Mouse (Mus musculus) intestine, embryonic 15.5 days (tissue): ENCODE data around the gene Usmg5. TPM values are rescaled to one million over a fixed set of nuclear protein-coding genes. Genes with fewer than 3 reads are reported as not detected.
A peak's percentile ranks its signal among the peaks of the same experiment; 100 is the strongest.

Experiments
- ATAC-seq: fragments of 200-750 bp; cut with Nextera tagmentation; 2 replicates; pipeline ENCODE4 v1.8.0; 2017; ENCODE audit warnings: moderate TSS enrichment, moderate library complexity
- H3K27ac ChIP-seq: fragments of 300-500 bp; sonication (generic); 2 replicates; pipeline ENCODE4 v1.5.1; 2015; ENCODE audit warnings: mild to moderate bottlenecking, inconsistent platforms
- H3K27me3 ChIP-seq: fragments of 300-500 bp; sonication (generic); replicated peaks from 2 replicates; pipeline ENCODE4 v1.6.1; 2015; ENCODE audit warnings: inconsistent platforms
- H3K36me3 ChIP-seq: fragments of 300-500 bp; sonication (generic); 2 replicates; pipeline ENCODE4 v1.6.1; 2015; ENCODE audit warnings: inconsistent platforms
- H3K4me1 ChIP-seq: fragments of 300-500 bp; sonication (generic); replicated peaks from 2 replicates; pipeline ENCODE4 v1.6.1; 2015; ENCODE audit warnings: inconsistent platforms
- H3K4me2 ChIP-seq: fragments of 300-500 bp; sonication (generic); replicated peaks from 2 replicates; pipeline ENCODE4 v1.6.1; 2015; ENCODE audit warnings: mild to moderate bottlenecking, inconsistent platforms
- H3K4me3 ChIP-seq: fragments of 300-500 bp; sonication (generic); replicated peaks from 2 replicates; pipeline ENCODE4 v1.5.1; 2015; ENCODE audit warnings: inconsistent platforms
- H3K9ac ChIP-seq: fragments of 300-500 bp; sonication (generic); 2 replicates; pipeline ENCODE4 v1.6.1; 2015; ENCODE audit warnings: inconsistent platforms
- H3K9me3 ChIP-seq: fragments of 300-500 bp; sonication (generic); 2 replicates; pipeline ENCODE4 v1.6.1; 2016; ENCODE audit warnings: inconsistent platforms
- WGBS: fragments of 180-500 bp; shearing (Covaris S2); methylation state at CpG from one replicate; pipeline ENCODE4 v1.1.7; 2015; 5-methylcytosine and 5-hydroxymethylcytosine counted together
- polyA plus RNA-seq: library from polyadenylated mRNA; unstranded; fragments of >200 nt; fragmentation: Nextera tagmentation; extraction: Ambion mirVana; gene quantifications from 2 replicates; pipeline ENCODE4 v1.2.1, GENCODE M21; 2015

Gene Usmg5
- polyA plus RNA-seq, 1 experiment from 2014 or later: 1,736 TPM

GRCm38 (mm10) chr19:47050271-47051032 is 40.0 kb downstream of the Usmg5 start, which contains the start of gene Pcgf6:
Gene Pcgf6 (minus strand): TSS chr19:47050906.
- Histone ChIP-seq H3K4me2 (peak within 1 kb of the TSS; percentile 65), H3K9ac (peak within 1 kb of the TSS; percentile 82), H3K4me1 (peaks cover 9% of the 10 kb centered on the region), H3K9me3 (no peaks in the 10 kb centered on the region), H3K4me3 (peak within 1 kb of the TSS; percentile 84), H3K27ac (peak within 1 kb of the TSS; percentile 91), H3K36me3 (no peaks in the 10 kb centered on the region), H3K27me3 (no peaks in the 10 kb centered on the region)
- under 1% methylated on average over 75 of the region's 75 CpGs for WGBS
- peak; percentile 91 for ATAC-seq

GRCm38 (mm10) chr19:47049840-47050239 is 40.6 kb downstream of the Usmg5 start:
- no peaks in the 10 kb centered on the region for H3K9me3 ChIP-seq
- H3K36me3 ChIP-seq: no peaks in the 10 kb centered on the region
- ATAC-seq: no peak
- peak overlapping the region; percentile 84 for H3K4me3 ChIP-seq
- 6% methylated on average over 7 of the region's 7 CpGs for WGBS
- no peaks in the 10 kb centered on the region for H3K27me3 ChIP-seq
- peaks cover 9% of the 10 kb centered on the region for H3K4me1 ChIP-seq
- peak overlapping the region; percentile 65 for H3K4me2 ChIP-seq
- H3K27ac ChIP-seq: no peak overlapping the region
- peak overlapping the region; percentile 82 for H3K9ac ChIP-seq

GRCm38 (mm10) chr19:47049061-47049460 is 41.4 kb downstream of the Usmg5 start:
- no peaks in the 10 kb centered on the region for H3K36me3 ChIP-seq
- H3K4me3 ChIP-seq: no peak overlapping the region
- no peaks in the 10 kb centered on the region for H3K9me3 ChIP-seq
- peak overlapping the region; percentile 65 for H3K4me2 ChIP-seq
- no peak for ATAC-seq
- no peak overlapping the region for H3K27ac ChIP-seq
- WGBS: 54% methylated on average over 4 of the region's 4 CpGs
- H3K9ac ChIP-seq: no peak overlapping the region
- H3K27me3 ChIP-seq: no peaks in the 10 kb centered on the region
- peaks cover 9% of the 10 kb centered on the region for H3K4me1 ChIP-seq

- WGBS: 86% methylated on average over 13 of the region's 13 CpGs
- Histone ChIP-seq H3K9ac (no peak overlapping the region), H3K4me3 (no peak overlapping the region), H3K4me2 (no peak overlapping the region), H3K27me3 (no peaks in the 10 kb centered on the region), H3K4me1 (peaks cover 9% of the 10 kb centered on the region), H3K36me3 (no peaks in the 10 kb centered on the region), H3K27ac (no peak overlapping the region), H3K9me3 (no peaks in the 10 kb centered on the region)
- no peak for ATAC-seq
Measured at GRCm38 (mm10) chr19:47047236-47047833, 43.1 kb downstream of the Usmg5 start.

- Histone ChIP-seq H3K36me3 (no peaks in the 10 kb centered on the region), H3K9ac (no peak overlapping the region), H3K4me2 (no peak overlapping the region), H3K4me3 (no peak overlapping the region), H3K4me1 (peaks cover 9% of the 10 kb centered on the region), H3K27ac (no peak overlapping the region), H3K27me3 (no peaks in the 10 kb centered on the region), H3K9me3 (no peaks in the 10 kb centered on the region)
- no peak for ATAC-seq
- 93% methylated on average over 1 of the region's 1 CpGs for WGBS
Measured at GRCm38 (mm10) chr19:47046343-47046742, 44.1 kb downstream of the Usmg5 start.

GRCm38 (mm10) chr19:47043608-47044007 is 46.8 kb downstream of the Usmg5 start:
- Histone ChIP-seq H3K4me3 (no peak overlapping the region), H3K4me1 (no peaks in the 10 kb centered on the region), H3K4me2 (no peak overlapping the region), H3K36me3 (0 out of 2 replicates have a peak, but pooled peaks cover 4% of the 10 kb centered on the region), H3K27ac (no peak overlapping the region), H3K9ac (no peak overlapping the region), H3K9me3 (no peaks in the 10 kb centered on the region), H3K27me3 (no peaks in the 10 kb centered on the region)
- WGBS: 85% methylated on average over 3 of the region's 3 CpGs
- no peak for ATAC-seq

GRCm38 (mm10) chr19:47040720-47041473 is 49.5 kb downstream of the Usmg5 start:
- Histone ChIP-seq H3K9me3 (no peaks in the 10 kb centered on the region), H3K4me1 (no peaks in the 10 kb centered on the region), H3K36me3 (0 out of 2 replicates have a peak, but pooled peaks cover 7% of the 10 kb centered on the region), H3K9ac (no peak overlapping the region), H3K27ac (no peak overlapping the region), H3K27me3 (no peaks in the 10 kb centered on the region), H3K4me2 (no peak overlapping the region), H3K4me3 (no peak overlapping the region)
- WGBS: 86% methylated on average over 3 of the region's 3 CpGs
- no peak for ATAC-seq

- no peak overlapping the region for H3K4me2 ChIP-seq
Measured at GRCm38 (mm10) chr19:47036596-47036995, 53.9 kb downstream of the Usmg5 start.

GRCm38 (mm10) chr19:47034916-47035315 is 55.5 kb downstream of the Usmg5 start:
- Histone ChIP-seq H3K9me3 (no peaks in the 10 kb centered on the region), H3K27ac (no peak overlapping the region), H3K4me1 (no peaks in the 10 kb centered on the region), H3K27me3 (no peaks in the 10 kb centered on the region), H3K36me3 (0 out of 2 replicates have a peak, but pooled peaks cover 11% of the 10 kb centered on the region), H3K4me2 (no peak overlapping the region), H3K4me3 (no peak overlapping the region), H3K9ac (no peak overlapping the region)
- ATAC-seq: no peak
- 82% methylated on average over 4 of the region's 4 CpGs for WGBS

More at GRCm38 (mm10) chr19:47036596-47036995, 53.9 kb downstream of the Usmg5 start:
- no peaks in the 10 kb centered on the region for H3K4me1 ChIP-seq
- 0 out of 2 replicates have a peak, but pooled peaks cover 11% of the 10 kb centered on the region for H3K36me3 ChIP-seq
- H3K27ac ChIP-seq: no peak overlapping the region
- H3K4me3 ChIP-seq: no peak overlapping the region
- 88% methylated on average over 3 of the region's 3 CpGs for WGBS
- no peak for ATAC-seq
- no peaks in the 10 kb centered on the region for H3K27me3 ChIP-seq
- no peaks in the 10 kb centered on the region for H3K9me3 ChIP-seq
- H3K9ac ChIP-seq: no peak overlapping the region

Other genes starting within 250 kb of the Usmg5 start
- gene Ina, start 75.9 kb downstream of the Usmg5 start, polyA plus RNA-seq: 13.9 and 14.5 TPM in 2 replicates
- 48.4 and 49.1 TPM in 2 replicates for gene Nt5c2, start 75.5 kb downstream of the Usmg5 start, polyA plus RNA-seq
- 18.9 and 19.5 TPM in 2 replicates for gene Pcgf6, start 39.7 kb downstream of the Usmg5 start, polyA plus RNA-seq
- 5.0 and 5.5 TPM in 2 replicates for gene Taf5, start 22.9 kb downstream of the Usmg5 start, polyA plus RNA-seq
- 9.2 and 9.3 TPM in 2 replicates for gene Pdcd11, start 121 bp upstream of the Usmg5 start, polyA plus RNA-seq
- gene Calhm2, start 47.6 kb upstream of the Usmg5 start, polyA plus RNA-seq: 5.8 and 6.1 TPM in 2 replicates
- gene Calhm1, start 53.6 kb upstream of the Usmg5 start, polyA plus RNA-seq: not detected in 2 replicates
- gene Calhm3, start 67.1 kb upstream of the Usmg5 start, polyA plus RNA-seq: 0.21 and 0.23 TPM in 2 replicates
- gene Neurl1a, start 88.2 kb upstream of the Usmg5 start, polyA plus RNA-seq: 5.4 and 6.3 TPM in 2 replicates